Mouse (Mus musculus) intestine, postnatal 0 days (tissue): ENCODE measurements at regions not wholly inside any gene's neighbourhood (a gene's known extent, or its start where the extent isn't known, plus 50 kb on each side); places are given as distances from the start of the nearest gene placed in this dataset.
A peak's percentile ranks its signal among the peaks of the same experiment; 100 is the strongest.

ENCODE experiments used
- ATAC-seq: fragments of 200-750 bp; cut with Nextera tagmentation; 2 replicates; pipeline ENCODE4 v1.8.0; 2017; ENCODE audit warnings: mild to moderate bottlenecking, moderate TSS enrichment, moderate library complexity
- H3K27ac ChIP-seq: fragments of 300-500 bp; sonication (generic); 2 replicates; pipeline ENCODE4 v1.5.1; 2014; ENCODE audit warnings: mild to moderate bottlenecking, low read depth, low read length, moderate library complexity
- H3K27me3 ChIP-seq: fragments of 300-500 bp; sonication (generic); replicated peaks from 2 replicates; pipeline ENCODE4 v1.6.1; 2014; ENCODE audit warnings: low read length, mixed read lengths; ENCODE audit not compliant: control insufficient read depth, insufficient read depth
- H3K36me3 ChIP-seq: fragments of 300-500 bp; sonication (generic); 2 replicates; pipeline ENCODE4 v1.6.1; 2014; ENCODE audit warnings: mild to moderate bottlenecking, moderate library complexity; ENCODE audit not compliant: control insufficient read depth, insufficient read depth
- H3K4me1 ChIP-seq: fragments of 300-500 bp; sonication (generic); replicated peaks from 2 replicates; pipeline ENCODE4 v1.6.1; 2014; ENCODE audit warnings: antibody characterized with exemption, low read length, mixed read lengths; ENCODE audit not compliant: control insufficient read depth, insufficient read depth
- H3K4me2 ChIP-seq: fragments of 300-500 bp; sonication (generic); replicated peaks from 2 replicates; pipeline ENCODE4 v1.6.1; 2014; ENCODE audit warnings: low read depth, mild to moderate bottlenecking, moderate library complexity
- H3K4me3 ChIP-seq: fragments of 300-500 bp; sonication (generic); 2 replicates; pipeline ENCODE4 v1.5.1; 2014; ENCODE audit warnings: low read depth, low read length
- H3K9ac ChIP-seq: fragments of 300-500 bp; sonication (generic); 2 replicates; pipeline ENCODE4 v1.6.1; 2014; ENCODE audit warnings: mild to moderate bottlenecking, low read depth, low read length
- H3K9me3 ChIP-seq: fragments of 300-500 bp; sonication (generic); 2 replicates; pipeline ENCODE4 v1.6.1; 2016; ENCODE audit warnings: mixed run types; ENCODE audit not compliant: control insufficient read depth
- CTCF ChIP-seq: sonication (generic); IDR thresholded peaks from 2 replicates; pipeline ENCODE4 v1.5.1; 2016; ENCODE audit warnings: low read depth, mild to moderate bottlenecking, control low read depth, antibody characterized with exemption, moderate library complexity
- WGBS: fragments of 180-500 bp; shearing (Covaris S2); extraction: QIAGEN DNeasy Blood & Tissue Kit; methylation state at CpG from one replicate; pipeline ENCODE4 v1.1.7; 2014; 5-methylcytosine and 5-hydroxymethylcytosine counted together

DNA sequence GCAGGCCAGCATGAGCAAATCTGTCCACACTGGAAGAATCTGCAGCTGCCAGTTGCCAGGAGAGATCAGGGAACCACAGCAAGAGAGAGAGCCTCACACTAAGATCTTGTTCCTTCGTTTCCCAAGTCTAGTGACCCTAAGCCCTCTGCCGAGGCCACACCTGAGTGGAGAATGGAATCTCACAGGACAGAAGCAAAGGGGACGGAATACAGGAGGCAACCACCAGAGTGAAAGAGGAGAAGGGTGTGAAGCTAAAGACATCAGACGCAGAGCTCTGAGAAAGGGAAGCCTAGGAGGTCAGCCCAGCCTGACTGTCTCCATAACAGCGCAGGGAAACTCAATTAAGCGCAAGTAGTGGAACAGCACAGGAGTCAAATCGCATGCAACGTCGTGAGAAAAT, 75.0 kb downstream of the Suds3 start:
- WGBS, result 75% methylated on average over 9 of the region's 9 CpGs
- TF ChIP-seq CTCF, result no peak
- no peaks in the 10 kb centered on the region for H3K36me3 ChIP-seq
- H3K4me3 ChIP-seq, result no peak overlapping the region
- no peaks in the 10 kb centered on the region for H3K4me1 ChIP-seq
- no peak overlapping the region for H3K9ac ChIP-seq
- no peaks in the 10 kb centered on the region for H3K27me3 ChIP-seq
- no peak for ATAC-seq
- H3K9me3 ChIP-seq, result no peaks in the 10 kb centered on the region
- no peak overlapping the region for H3K27ac ChIP-seq
- H3K4me2 ChIP-seq, result no peak overlapping the region

DNA sequence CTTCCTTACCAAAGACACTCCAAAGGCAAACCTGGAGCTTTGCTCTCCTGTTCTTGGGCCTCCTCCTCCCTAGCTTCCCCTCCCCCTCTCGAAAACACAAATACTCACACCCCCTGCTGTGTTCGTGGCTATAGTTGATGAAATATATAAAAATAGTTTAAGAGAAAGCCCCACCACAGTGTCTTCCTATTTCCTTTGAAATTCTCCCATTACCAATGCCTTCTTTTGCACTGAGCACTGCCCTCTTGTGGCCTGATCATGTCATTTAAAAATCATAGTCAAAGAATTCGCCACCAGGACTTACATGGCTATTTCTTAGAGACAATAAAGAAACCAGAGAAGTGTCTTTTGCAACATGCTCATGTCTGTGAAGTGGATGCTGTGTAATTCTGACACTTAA, 78.7 kb downstream of the Suds3 start:
- TF ChIP-seq CTCF, result peak; percentile 74
- Histone ChIP-seq H3K4me3 (no peak overlapping the region), H3K9me3 (no peaks in the 10 kb centered on the region), H3K9ac (no peak overlapping the region), H3K27me3 (no peaks in the 10 kb centered on the region), H3K4me1 (no peaks in the 10 kb centered on the region), H3K36me3 (no peaks in the 10 kb centered on the region), H3K4me2 (no peak overlapping the region), H3K27ac (no peak overlapping the region)
- 22% methylated on average over 3 of the region's 3 CpGs for WGBS
- ATAC-seq, result no peak

DNA sequence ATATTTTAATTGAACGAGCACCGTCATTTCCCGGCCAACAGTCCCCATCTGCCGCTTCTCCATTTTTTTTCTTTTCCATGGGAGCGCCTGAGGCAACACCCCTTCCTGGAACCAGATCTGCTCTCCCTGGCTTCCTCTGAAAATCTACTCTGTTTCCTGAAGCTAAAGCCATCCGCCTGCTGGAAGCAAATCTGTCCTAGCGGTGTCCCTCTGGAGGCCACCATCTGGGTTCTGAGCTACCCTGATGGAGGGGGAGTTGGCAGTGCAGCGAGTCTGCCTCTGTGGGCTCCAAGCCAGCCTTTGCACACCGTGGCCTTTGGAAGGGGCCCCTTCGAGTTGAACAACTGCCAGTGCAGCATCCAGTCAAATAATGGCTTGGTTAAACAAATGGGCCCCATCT, 83.8 kb downstream of the Suds3 start:
- no peak overlapping the region for H3K4me3 ChIP-seq
- no peaks in the 10 kb centered on the region for H3K4me1 ChIP-seq
- no peak for TF ChIP-seq CTCF
- no peak overlapping the region for H3K27ac ChIP-seq
- H3K9ac ChIP-seq, result no peak overlapping the region
- no peak overlapping the region for H3K4me2 ChIP-seq
- H3K36me3 ChIP-seq, result no peaks in the 10 kb centered on the region
- H3K27me3 ChIP-seq, result no peaks in the 10 kb centered on the region
- 76% methylated on average over 10 of the region's 10 CpGs for WGBS
- no peaks in the 10 kb centered on the region for H3K9me3 ChIP-seq
- no peak for ATAC-seq

DNA sequence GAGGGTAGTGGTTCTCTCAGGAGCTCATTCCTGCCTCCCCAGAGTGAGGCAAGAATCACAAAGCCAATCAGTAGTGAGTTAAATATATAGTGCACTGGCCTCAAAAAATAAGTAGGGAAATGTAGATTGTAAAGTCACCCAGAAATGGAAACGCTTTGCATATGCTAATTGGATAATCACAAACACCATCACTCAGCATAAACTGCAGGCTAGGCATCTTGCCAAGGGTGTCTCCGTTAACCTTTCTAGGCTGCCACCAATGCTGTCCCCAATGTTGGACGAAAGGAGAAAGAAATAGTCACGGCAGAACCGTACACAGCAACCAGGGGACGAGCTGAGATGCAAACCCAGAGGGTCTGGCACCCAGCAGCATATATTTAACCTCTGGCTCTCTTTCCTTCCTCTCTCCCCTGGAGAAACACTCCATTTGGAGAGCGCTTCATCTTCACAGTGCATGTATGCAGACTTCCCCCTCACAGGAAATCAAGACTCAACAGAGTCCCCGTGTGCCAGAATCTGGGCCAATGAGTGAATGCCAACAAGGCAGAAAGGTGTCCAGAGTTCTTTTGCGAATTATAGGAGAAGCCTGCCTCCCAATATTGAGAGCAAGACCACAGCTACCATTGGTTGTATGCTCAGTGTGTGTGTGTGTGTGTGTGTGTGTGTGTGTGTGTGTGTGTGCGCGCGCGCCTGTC, 90.1 kb downstream of the Suds3 start:
- no peak for ATAC-seq
- Histone ChIP-seq H3K4me2 (no peak overlapping the region), H3K36me3 (no peaks in the 10 kb centered on the region), H3K9me3 (no peaks in the 10 kb centered on the region), H3K27ac (no peak overlapping the region), H3K4me1 (no peaks in the 10 kb centered on the region), H3K27me3 (no peaks in the 10 kb centered on the region), H3K9ac (no peak overlapping the region), H3K4me3 (no peak overlapping the region)
- 87% methylated on average over 13 of the region's 13 CpGs for WGBS
- TF ChIP-seq CTCF, result no peak

DNA sequence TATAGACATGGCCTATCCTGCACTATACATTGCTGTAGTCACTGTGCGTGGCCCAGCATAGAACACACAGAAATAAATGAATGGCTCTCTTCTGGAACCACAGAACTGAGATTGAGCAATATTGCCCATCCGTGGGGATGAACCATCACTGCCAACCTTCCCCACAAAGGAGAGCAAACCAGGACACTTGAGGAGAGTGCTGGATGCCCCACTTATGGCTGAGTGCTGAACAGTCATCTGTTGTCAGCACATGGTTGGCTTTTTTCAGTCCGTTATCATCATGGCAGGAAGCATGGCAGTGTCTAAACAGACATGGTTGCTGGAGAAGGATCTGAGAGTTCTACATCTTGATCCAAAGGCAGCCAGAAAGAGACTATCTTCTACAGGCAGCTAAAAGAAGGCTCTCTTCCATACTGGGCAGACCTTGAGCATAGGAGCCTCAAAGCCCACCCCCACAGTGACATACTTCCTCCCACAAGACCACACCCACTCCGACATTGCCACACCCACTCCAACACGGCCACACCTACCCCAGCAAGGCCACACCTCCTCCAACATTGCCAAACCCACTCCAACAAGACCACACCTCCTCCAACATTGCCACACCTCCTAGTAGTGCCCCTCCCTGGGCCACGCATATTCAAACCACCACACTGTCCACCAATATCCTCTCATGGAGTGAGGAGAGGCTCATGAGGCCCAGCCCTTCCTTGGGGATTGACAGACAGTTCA, 97.3 kb downstream of the Suds3 start:
- Histone ChIP-seq H3K4me2 (no peak overlapping the region), H3K4me1 (no peaks in the 10 kb centered on the region), H3K9me3 (no peaks in the 10 kb centered on the region), H3K4me3 (no peak overlapping the region), H3K27ac (no peak overlapping the region), H3K27me3 (no peaks in the 10 kb centered on the region), H3K9ac (no peak overlapping the region), H3K36me3 (no peaks in the 10 kb centered on the region)
- no peak for TF ChIP-seq CTCF
- 74% methylated on average over 6 of the region's 6 CpGs for WGBS
- no peak for ATAC-seq

DNA sequence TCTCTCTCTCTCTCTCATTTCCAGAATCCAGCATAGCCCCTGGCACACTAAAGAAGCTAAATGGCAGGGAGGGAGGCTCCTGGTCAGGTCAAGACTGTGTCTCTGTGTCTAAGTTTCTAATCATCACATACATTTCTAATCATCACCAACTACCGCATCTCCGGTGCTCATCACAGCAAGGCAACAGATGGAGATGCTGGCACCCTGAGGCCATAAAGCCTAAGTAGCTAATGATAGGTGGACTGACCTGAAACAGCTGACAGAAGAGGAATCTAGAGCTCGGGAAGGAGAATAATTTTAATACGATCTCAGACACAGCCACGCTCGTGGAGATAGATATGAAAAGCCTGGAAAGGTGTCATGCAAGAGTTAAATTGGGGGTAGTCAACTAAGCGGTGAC, 104.8 kb downstream of the Suds3 start:
- H3K9ac ChIP-seq, result no peak overlapping the region
- H3K4me2 ChIP-seq, result no peak overlapping the region
- no peaks in the 10 kb centered on the region for H3K9me3 ChIP-seq
- no peak overlapping the region for H3K4me3 ChIP-seq
- no peaks in the 10 kb centered on the region for H3K4me1 ChIP-seq
- no peak overlapping the region for H3K27ac ChIP-seq
- 84% methylated on average over 7 of the region's 7 CpGs for WGBS
- TF ChIP-seq CTCF, result no peak
- no peak for ATAC-seq
- H3K36me3 ChIP-seq, result no peaks in the 10 kb centered on the region
- H3K27me3 ChIP-seq, result no peaks in the 10 kb centered on the region
